15 mouse cellular contexts compared by ENCODE assay signal in the genomic region with DNA sequence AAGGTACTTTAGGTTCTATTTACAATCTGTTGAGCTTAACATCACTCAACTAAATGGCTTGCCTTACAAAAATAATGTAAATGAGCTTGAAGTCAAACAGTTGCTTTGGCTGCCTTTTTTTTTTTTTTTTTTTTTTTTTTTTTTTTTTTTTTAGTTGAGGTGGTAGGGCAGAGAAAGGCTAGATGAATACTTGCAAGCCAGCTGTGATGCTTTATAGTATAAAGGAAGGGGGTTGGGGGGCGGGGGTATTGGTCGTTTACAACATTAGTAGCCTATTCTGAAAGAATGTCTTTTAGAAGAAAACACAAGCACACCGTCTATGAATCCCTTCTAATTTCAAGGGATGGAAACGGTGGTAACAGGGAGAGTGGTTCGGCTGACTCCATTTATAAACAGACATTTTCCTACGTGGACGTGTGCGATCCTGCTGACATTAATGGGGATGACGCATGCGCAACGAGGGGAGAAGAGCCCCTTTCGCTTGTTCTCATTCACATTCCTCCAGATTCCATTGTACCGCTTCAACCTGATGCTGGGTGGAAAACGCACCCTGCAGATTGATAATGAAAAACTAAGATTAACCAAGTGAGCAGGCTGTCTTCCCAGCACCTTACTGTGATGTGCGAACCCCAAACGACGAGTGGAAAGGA.
A peak's percentile ranks its signal among the peaks of the same experiment; 100 is the strongest.
DNase-seq lines count a peak whose midpoint lies in the region; ATAC-seq lines count a peak whose summit lies in the region.
"Had no signal": no experiment of that assay in that cellular context is flagged by ENCODE, and none has a peak within 500 bp of the region (broad histone marks: within the 10 kb centered on the region; RNA-seq: fewer than 3 reads in every experiment).

No protein-coding gene starts in this region.

- no peak overlapping the region for H3K9ac ChIP-seq in kidney, embryonic 16.5 days (replicated peaks; ENCODE audit: low read length)
- no peak overlapping the region for H3K9ac ChIP-seq in hindbrain, embryonic 15.5 days
- no peak overlapping the region for H3K9ac ChIP-seq in neural tube, embryonic 15.5 days (replicated peaks)
- no peak overlapping the region for H3K9ac ChIP-seq in liver, embryonic 11.5 days (ENCODE audit: low read depth, low read length)

- H3K27me3 ChIP-seq in kidney, embryonic 16.5 days (ENCODE audit: insufficient read depth, low read length): no peaks in the 10 kb centered on the region
- no peaks in the 10 kb centered on the region for H3K27me3 ChIP-seq in hindbrain, embryonic 15.5 days
- H3K27me3 ChIP-seq in neural tube, embryonic 15.5 days (replicated peaks): no peaks in the 10 kb centered on the region
- no peaks in the 10 kb centered on the region for H3K27me3 ChIP-seq in liver, embryonic 11.5 days (replicated peaks; ENCODE audit: control insufficient read depth, insufficient read depth, low read length)

- peak overlapping the region; percentile 10; the same call in 1 of the 2 replicates for H3K4me2 ChIP-seq in kidney, embryonic 16.5 days (replicated peaks; ENCODE audit: low read depth, low read length)
- H3K4me2 ChIP-seq in hindbrain, embryonic 15.5 days: peak overlapping the region; percentile 47
- peak overlapping the region; percentile 52 for H3K4me2 ChIP-seq in neural tube, embryonic 15.5 days
- H3K4me2 ChIP-seq in liver, embryonic 11.5 days: no peak overlapping the region

- no peak for ATAC-seq in kidney, embryonic 16.5 days (ENCODE audit: low FRiP score, low TSS enrichment)
- peak; percentile 78; the same call in 1 of the 2 replicates for ATAC-seq in hindbrain, embryonic 15.5 days (ENCODE audit: low FRiP score, low read depth)
- ATAC-seq in neural tube, embryonic 15.5 days (ENCODE audit: low FRiP score): peak; percentile 90
- ATAC-seq in liver, embryonic 11.5 days (replicated peaks; ENCODE audit: low FRiP score): no peak
- ATAC-seq: CD4-positive, CD25-positive, alpha-beta regulatory T cell, adult 4 months had no signal

- H3K36me3 ChIP-seq in kidney, embryonic 16.5 days (ENCODE audit: insufficient read depth, low read length): no peaks in the 10 kb centered on the region
- no peaks in the 10 kb centered on the region for H3K36me3 ChIP-seq in hindbrain, embryonic 15.5 days
- no peaks in the 10 kb centered on the region for H3K36me3 ChIP-seq in neural tube, embryonic 15.5 days
- H3K36me3 ChIP-seq in liver, embryonic 11.5 days (ENCODE audit: control insufficient read depth, insufficient read depth, low read length): no peaks in the 10 kb centered on the region
- H3K36me3 ChIP-seq: embryonic facial prominence, embryonic 10.5 days; heart, embryonic 10.5 days had no signal

- H3K9me3 ChIP-seq in kidney, embryonic 16.5 days (ENCODE audit: low read length): no peaks in the 10 kb centered on the region
- H3K9me3 ChIP-seq in hindbrain, embryonic 15.5 days: no peaks in the 10 kb centered on the region
- H3K9me3 ChIP-seq in neural tube, embryonic 15.5 days (replicated peaks): no peaks in the 10 kb centered on the region
- no peaks in the 10 kb centered on the region for H3K9me3 ChIP-seq in liver, embryonic 11.5 days (ENCODE audit: control insufficient read depth, low read length)
- H3K9me3 ChIP-seq: embryonic facial prominence, embryonic 10.5 days; heart, embryonic 10.5 days had no signal

- H3K27ac ChIP-seq in kidney, embryonic 16.5 days (ENCODE audit: low read length): no peak overlapping the region
- peak overlapping the region; percentile 59 for H3K27ac ChIP-seq in hindbrain, embryonic 15.5 days (replicated peaks)
- peak overlapping the region; percentile 86 for H3K27ac ChIP-seq in neural tube, embryonic 15.5 days (replicated peaks)
- H3K27ac ChIP-seq in liver, embryonic 11.5 days (ENCODE audit: low read depth, low read length): no peak overlapping the region
- H3K27ac ChIP-seq: heart, embryonic 10.5 days had no signal

- 64% methylated on average over 17 of the region's 17 CpGs for WGBS in kidney, embryonic 16.5 days
- 43% methylated on average over 17 of the region's 17 CpGs for WGBS in hindbrain, embryonic 15.5 days
- 19% methylated on average over 17 of the region's 17 CpGs for WGBS in neural tube, embryonic 15.5 days
- 68% methylated on average over 17 of the region's 17 CpGs for WGBS in liver, embryonic 11.5 days

- DNase-seq in kidney, postnatal 25 days: no peak
- peak; percentile 8 for DNase-seq in embryo, embryonic 10 days (ENCODE audit: low spot score)
- no peak for DNase-seq in liver, embryonic 11.5 days (ENCODE audit: low spot score)
- DNase-seq in cerebellum, postnatal 36 days: no peak
- DNase-seq: adrenal gland, postnatal 10 days; cerebellum, adult 11-12 months; kidney, adult 18-20 months; lung, postnatal 36 days; thymus, postnatal 4 days had no signal

- H3K4me1 ChIP-seq in kidney, embryonic 16.5 days (ENCODE audit: insufficient read depth, low read length): no peaks in the 10 kb centered on the region
- H3K4me1 ChIP-seq in hindbrain, embryonic 15.5 days (replicated peaks): peaks cover 6% of the 10 kb centered on the region; the same call in 1 of the 2 replicates
- peaks cover 8% of the 10 kb centered on the region for H3K4me1 ChIP-seq in neural tube, embryonic 15.5 days
- no peaks in the 10 kb centered on the region for H3K4me1 ChIP-seq in liver, embryonic 11.5 days (replicated peaks; ENCODE audit: control insufficient read depth, insufficient read depth, low read length)

- no peak overlapping the region for H3K4me3 ChIP-seq in kidney, embryonic 16.5 days (ENCODE audit: low read length)
- H3K4me3 ChIP-seq in hindbrain, embryonic 15.5 days: peak overlapping the region; percentile 28
- peak overlapping the region; percentile 37 for H3K4me3 ChIP-seq in neural tube, embryonic 15.5 days (replicated peaks)
- H3K4me3 ChIP-seq in liver, embryonic 11.5 days (ENCODE audit: low read depth, low read length): no peak overlapping the region

Comparison
In these comparisons a context has a peak if more than half of its experiments do, and no peak if none do; other contexts are left out.
1. ATAC-seq: peak in hindbrain, embryonic 15.5 days (single experiment) and neural tube, embryonic 15.5 days (single experiment); none in kidney, embryonic 16.5 days (single experiment) and liver, embryonic 11.5 days (single experiment).
2. H3K27ac ChIP-seq: peak in hindbrain, embryonic 15.5 days (single experiment) and neural tube, embryonic 15.5 days (single experiment); none in kidney, embryonic 16.5 days (single experiment) and liver, embryonic 11.5 days (single experiment).
3. H3K4me3 ChIP-seq: peak in hindbrain, embryonic 15.5 days (single experiment) and neural tube, embryonic 15.5 days (single experiment); none in kidney, embryonic 16.5 days (single experiment) and liver, embryonic 11.5 days (single experiment).